Mouse (Mus musculus) small intestine, adult 2 months (tissue): ENCODE results near the gene BC004004.

Source experiments
- CTCF ChIP-seq: fragments of 200-500 bp; IDR thresholded peaks from 2 replicates; pipeline ENCODE4 v1.5.1; 2012; ENCODE audit warnings: low read depth, mild to moderate bottlenecking, control low read depth, inconsistent platforms, low read length, moderate library complexity, mixed read lengths; ENCODE audit not compliant: insufficient replicate concordance, insufficient read length; ENCODE audit errors: extremely low read depth
- POLR2A ChIP-seq: fragments of 200-500 bp; IDR thresholded peaks from 2 replicates; pipeline ENCODE4 v1.6.1; 2012; ENCODE audit warnings: low read depth, mild to moderate bottlenecking, control low read depth, inconsistent platforms, low read length, moderate library complexity

- TF ChIP-seq CTCF (no peak), POLR2A (no peak)
Observed at GRCm38 (mm10) chr17:29257001-29257511, 11.5 kb upstream of the BC004004 start.
